Mouse (Mus musculus): Measurements from ENCODE around the gene Gm4922. TPM values are rescaled to one million over a fixed set of nuclear protein-coding genes. Genes with fewer than 3 reads are reported as not detected.

Gm4922 gene
- polyA plus RNA-seq, 1 experiment: not detected

DNA sequence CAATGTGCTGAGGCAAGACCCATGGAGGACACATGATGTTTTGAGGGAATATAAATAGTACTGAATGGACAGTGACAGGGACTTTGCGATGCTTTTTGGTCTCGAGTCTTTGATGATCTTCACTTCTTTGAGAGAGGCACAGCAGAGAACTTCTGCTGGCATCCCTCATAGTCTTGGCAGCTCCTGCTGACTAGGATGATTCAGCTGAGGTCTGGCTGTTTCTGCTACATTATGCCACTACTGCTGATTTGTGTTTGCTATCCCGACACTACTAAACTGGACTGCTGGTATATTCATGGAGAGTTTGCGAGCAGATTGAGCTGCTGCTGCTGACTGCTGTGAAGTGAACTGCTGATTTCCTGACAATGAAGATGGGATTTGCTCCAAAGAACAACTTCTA is 3.5 kb upstream of the Gm4922 start:
- TF ChIP-seq POLR2A (IDR thresholded peaks at IDR 0.05; ENCODE audit: extremely low read depth, insufficient read depth, low read length) (no peak), CTCF (IDR thresholded peaks at IDR 0.05; ENCODE audit: extremely low read depth, insufficient read depth, low read length) (no peak)
- no peaks in the 10 kb centered on the region for H3K4me1 ChIP-seq (ENCODE audit: control insufficient read depth, insufficient read depth, low read length)
- H3K27ac ChIP-seq (ENCODE audit: insufficient read depth, low read length): no peak overlapping the region
- H3K4me3 ChIP-seq (ENCODE audit: insufficient read depth, low read length): no peak overlapping the region

DNA sequence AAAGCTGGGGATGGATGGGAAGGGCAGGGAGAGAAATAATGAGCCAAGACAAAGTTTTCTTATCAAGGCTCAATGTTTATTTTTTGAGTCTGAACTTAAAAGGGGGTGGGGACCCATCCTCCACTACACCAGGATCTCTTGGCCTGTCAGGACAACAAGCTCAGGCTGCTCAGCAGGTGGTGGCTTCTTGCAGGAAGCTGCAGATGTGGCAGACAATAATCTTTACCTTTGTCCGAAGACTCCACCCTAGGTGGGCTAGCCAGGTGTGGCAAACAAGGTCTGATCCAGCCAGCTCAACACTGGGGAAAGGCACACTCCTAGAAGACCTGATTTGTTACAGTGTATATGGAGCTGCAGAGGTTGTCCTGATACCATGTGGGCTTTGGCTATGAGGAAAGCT is 2.0 kb upstream of the Gm4922 start:
- Histone ChIP-seq H3K4me3 (ENCODE audit: insufficient read depth, low read length) (no peak overlapping the region), H3K27ac (ENCODE audit: insufficient read depth, low read length) (no peak overlapping the region), H3K4me1 (ENCODE audit: control insufficient read depth, insufficient read depth, low read length) (no peaks in the 10 kb centered on the region)
- TF ChIP-seq POLR2A (IDR thresholded peaks at IDR 0.05; ENCODE audit: extremely low read depth, insufficient read depth, low read length) (no peak), CTCF (IDR thresholded peaks at IDR 0.05; ENCODE audit: extremely low read depth, insufficient read depth, low read length) (no peak)

GRCm38 (mm10) chr10:18777546-18777945 is 9.0 kb downstream of the Gm4922 start:
- Histone ChIP-seq H3K4me3 (ENCODE audit: insufficient read depth, low read length) (no peak overlapping the region), H3K4me1 (ENCODE audit: control insufficient read depth, insufficient read depth, low read length) (no peaks in the 10 kb centered on the region; the same call in 1 of the 2 replicates), H3K27ac (ENCODE audit: insufficient read depth, low read length) (no peak overlapping the region)
- no peak for TF ChIP-seq POLR2A (IDR thresholded peaks at IDR 0.05; ENCODE audit: extremely low read depth, insufficient read depth, low read length)
- TF ChIP-seq CTCF (IDR thresholded peaks at IDR 0.05; ENCODE audit: extremely low read depth, insufficient read depth, low read length): no peak

DNA sequence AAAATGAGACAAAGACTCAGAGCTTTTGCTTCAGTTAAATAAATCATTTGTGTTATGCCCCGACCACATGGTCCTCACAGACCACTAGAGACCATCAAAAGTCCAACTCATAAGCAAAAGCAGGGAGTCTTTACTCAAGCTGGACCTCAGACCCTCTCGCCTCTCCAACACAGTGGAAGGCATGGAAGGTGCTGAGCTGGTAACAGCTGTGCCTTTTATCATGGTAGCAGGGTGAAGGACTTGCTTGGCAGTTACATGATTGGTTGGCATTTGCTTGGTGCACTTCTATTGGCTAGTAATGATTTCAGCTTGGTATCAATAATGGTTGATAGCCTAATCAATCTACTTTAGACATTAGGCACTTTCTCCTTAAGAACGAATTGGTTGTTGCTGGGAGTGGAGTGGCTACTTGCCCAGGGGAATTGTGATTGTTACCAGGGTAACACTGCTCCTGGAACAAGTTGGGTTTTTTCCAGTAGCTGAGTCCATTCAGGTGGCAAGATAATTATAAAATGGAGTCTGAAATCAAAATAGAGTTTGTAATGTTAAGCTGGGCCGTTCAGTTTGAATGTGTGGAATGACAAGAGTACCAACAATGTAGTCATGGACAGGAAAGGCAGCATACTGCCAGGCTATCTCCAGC is 13.9 kb downstream of the Gm4922 start:
- no peak overlapping the region for H3K4me3 ChIP-seq (ENCODE audit: insufficient read depth, low read length)
- no peak overlapping the region for H3K27ac ChIP-seq (ENCODE audit: insufficient read depth, low read length)
- no peak for TF ChIP-seq CTCF (IDR thresholded peaks at IDR 0.05; ENCODE audit: extremely low read depth, insufficient read depth, low read length)
- no peak for TF ChIP-seq POLR2A (IDR thresholded peaks at IDR 0.05; ENCODE audit: extremely low read depth, insufficient read depth, low read length)
- no peaks in the 10 kb centered on the region; the same call in 1 of the 2 replicates for H3K4me1 ChIP-seq (ENCODE audit: control insufficient read depth, insufficient read depth, low read length)

- Histone ChIP-seq H3K4me1 (ENCODE audit: control insufficient read depth, insufficient read depth, low read length) (no peaks in the 10 kb centered on the region; the same call in 1 of the 2 replicates), H3K27ac (ENCODE audit: insufficient read depth, low read length) (no peak overlapping the region), H3K4me3 (ENCODE audit: insufficient read depth, low read length) (no peak overlapping the region)
- TF ChIP-seq POLR2A (IDR thresholded peaks at IDR 0.05; ENCODE audit: extremely low read depth, insufficient read depth, low read length) (no peak), CTCF (IDR thresholded peaks at IDR 0.05; ENCODE audit: extremely low read depth, insufficient read depth, low read length) (no peak)
These were observed 16.7 kb downstream of the Gm4922 start for GRCm38 (mm10) chr10:18769909-18770308.

- TF ChIP-seq CTCF (IDR thresholded peaks at IDR 0.05; ENCODE audit: extremely low read depth, insufficient read depth, low read length) (peak; percentile 53), POLR2A (IDR thresholded peaks at IDR 0.05; ENCODE audit: extremely low read depth, insufficient read depth, low read length) (no peak)
- Histone ChIP-seq H3K4me1 (ENCODE audit: control insufficient read depth, insufficient read depth, low read length) (no peaks in the 10 kb centered on the region), H3K27ac (ENCODE audit: insufficient read depth, low read length) (no peak overlapping the region), H3K4me3 (ENCODE audit: insufficient read depth, low read length) (no peak overlapping the region)
These were observed 26.4 kb downstream of the Gm4922 start for GRCm38 (mm10) chr10:18760241-18760640.

DNA sequence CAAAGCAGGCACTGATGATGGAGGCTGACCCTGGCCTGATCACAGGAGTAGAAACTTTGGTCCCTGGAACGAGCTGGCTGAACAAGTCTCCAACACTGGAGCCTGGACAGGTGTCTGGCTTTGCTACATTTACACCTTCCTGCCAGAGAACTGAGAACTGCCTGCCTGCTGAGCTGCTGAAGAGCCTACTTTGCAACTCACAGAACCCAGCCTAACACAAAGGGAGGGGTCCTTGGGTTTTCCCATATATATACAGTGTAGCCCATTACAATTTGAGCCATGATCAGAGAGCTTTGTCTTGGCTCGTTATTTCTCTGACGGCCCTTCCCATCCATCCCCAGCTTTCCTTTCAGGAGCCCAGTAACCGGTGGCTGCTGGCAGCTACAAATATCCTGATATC is 36.5 kb downstream of the Gm4922 start:
- TF ChIP-seq POLR2A (IDR thresholded peaks at IDR 0.05; ENCODE audit: extremely low read depth, insufficient read depth, low read length) (no peak), CTCF (IDR thresholded peaks at IDR 0.05; ENCODE audit: extremely low read depth, insufficient read depth, low read length) (no peak)
- Histone ChIP-seq H3K4me1 (ENCODE audit: control insufficient read depth, insufficient read depth, low read length) (no peaks in the 10 kb centered on the region), H3K4me3 (ENCODE audit: insufficient read depth, low read length) (no peak overlapping the region), H3K27ac (ENCODE audit: insufficient read depth, low read length) (no peak overlapping the region)

- TF ChIP-seq POLR2A (IDR thresholded peaks at IDR 0.05; ENCODE audit: extremely low read depth, insufficient read depth, low read length): peak; percentile 53; the same call in 1 of the 2 replicates
- no peak for TF ChIP-seq CTCF (IDR thresholded peaks at IDR 0.05; ENCODE audit: extremely low read depth, insufficient read depth, low read length)
- H3K4me1 ChIP-seq (ENCODE audit: control insufficient read depth, insufficient read depth, low read length): peaks cover 1% of the 10 kb centered on the region; the same call in 1 of the 2 replicates
- peak within 1 kb of the TSS; percentile 82 for H3K27ac ChIP-seq (ENCODE audit: insufficient read depth, low read length)
- H3K4me3 ChIP-seq (ENCODE audit: insufficient read depth, low read length): peak within 1 kb of the TSS; percentile 90
These were observed 43.1 kb downstream of the Gm4922 start, which contains the start of gene Arfgef3 for GRCm38 (mm10) chr10:18743286-18744142. TSS of gene Arfgef3 (minus strand) at chr10:18743949.

- Histone ChIP-seq H3K4me1 (ENCODE audit: control insufficient read depth, insufficient read depth, low read length) (peaks cover 5% of the 10 kb centered on the region), H3K27ac (ENCODE audit: insufficient read depth, low read length) (0 out of 2 replicates have a peak overlapping the region, but pooled peaks have one; percentile 58), H3K4me3 (ENCODE audit: insufficient read depth, low read length) (peak overlapping the region; percentile 90)
- no peak for TF ChIP-seq POLR2A (IDR thresholded peaks at IDR 0.05; ENCODE audit: extremely low read depth, insufficient read depth, low read length)
- TF ChIP-seq CTCF (IDR thresholded peaks at IDR 0.05; ENCODE audit: extremely low read depth, insufficient read depth, low read length): no peak
These were observed 44.5 kb downstream of the Gm4922 start for GRCm38 (mm10) chr10:18742086-18742485.

Measured in cortical plate, adult 2 months (tissue).